Mouse (Mus musculus) stomach, postnatal 0 days (tissue): ENCODE data around the gene Psmd3. TPM values are rescaled to one million over a fixed set of nuclear protein-coding genes. Genes with fewer than 3 reads are reported as not detected.

Experiments
- ATAC-seq: fragments of 200-750 bp; cut with Nextera tagmentation; 2 replicates; pipeline ENCODE4 v1.8.0; 2017; ENCODE audit not compliant: low FRiP score, low TSS enrichment
- DNase-seq: peaks from one replicate; pipeline ENCODE4 v3.0.0-alpha.2; 2016; ENCODE audit warnings: low spot score
- H3K27ac ChIP-seq: fragments of 300-500 bp; sonication (generic); replicated peaks from 2 replicates; pipeline ENCODE4 v1.5.1; 2014; ENCODE audit warnings: mild to moderate bottlenecking, control low read depth
- H3K27me3 ChIP-seq: fragments of 300-500 bp; sonication (generic); 2 replicates; pipeline ENCODE4 v1.6.1; 2014; ENCODE audit warnings: low read length; ENCODE audit not compliant: control insufficient read depth, insufficient read depth
- H3K36me3 ChIP-seq: fragments of 300-500 bp; sonication (generic); 2 replicates; pipeline ENCODE4 v1.6.1; 2014; ENCODE audit warnings: low read length, mixed read lengths; ENCODE audit not compliant: control insufficient read depth, insufficient read depth
- H3K4me1 ChIP-seq: fragments of 300-500 bp; sonication (generic); replicated peaks from 2 replicates; pipeline ENCODE4 v1.6.1; 2014; ENCODE audit warnings: antibody characterized with exemption; ENCODE audit not compliant: control insufficient read depth, insufficient read depth
- H3K4me2 ChIP-seq: fragments of 300-500 bp; sonication (generic); replicated peaks from 2 replicates; pipeline ENCODE4 v1.6.1; 2014; ENCODE audit warnings: low read depth, mild to moderate bottlenecking, control low read depth, moderate library complexity
- H3K4me3 ChIP-seq: fragments of 300-500 bp; sonication (generic); 2 replicates; pipeline ENCODE4 v1.5.1; 2014; ENCODE audit warnings: low read depth, low read length, control low read depth
- H3K9ac ChIP-seq: fragments of 300-500 bp; sonication (generic); 2 replicates; pipeline ENCODE4 v1.6.1; 2014; ENCODE audit warnings: mild to moderate bottlenecking, low read length, control low read depth, mixed read lengths
- H3K9me3 ChIP-seq: fragments of 300-500 bp; sonication (generic); 2 replicates; pipeline ENCODE4 v1.6.1; 2016; ENCODE audit warnings: low read length; ENCODE audit not compliant: control insufficient read depth
- CTCF ChIP-seq: IDR thresholded peaks from 2 replicates; pipeline ENCODE4 v1.5.1; 2016; ENCODE audit warnings: antibody characterized with exemption, low read depth, mild to moderate bottlenecking, moderate library complexity
- EP300 ChIP-seq: optimal IDR thresholded peaks from 2 replicates; pipeline ENCODE3; 2016; ENCODE audit warnings: antibody characterized with exemption
- WGBS: fragments of 180-500 bp; shearing (Covaris S2); extraction: QIAGEN DNeasy Blood & Tissue Kit; methylation state at CpG from one replicate; pipeline ENCODE4 v1.1.7; 2014; 5-methylcytosine and 5-hydroxymethylcytosine counted together
- polyA plus RNA-seq: library from polyadenylated mRNA; unstranded; fragments of >200 nt; fragmentation: Nextera tagmentation; extraction: Ambion mirVana; gene quantifications from 2 replicates; pipeline ENCODE4 v1.2.1, GENCODE M21; 2015

The Psmd3 gene
- polyA plus RNA-seq, 1 experiment from 2014 or later = 120 TPM

GRCm38 (mm10) chr11:98713703-98714102 lies 31.3 kb downstream of the Psmd3 start:
- H3K27ac ChIP-seq = no peak overlapping the region
- no peak for ATAC-seq
- 80% methylated on average over 12 of the region's 12 CpGs for WGBS

GRCm38 (mm10) chr11:98715946-98716345 lies 33.6 kb downstream of the Psmd3 start:
- Histone ChIP-seq H3K4me3 (no peak overlapping the region), H3K9me3 (no peaks in the 10 kb centered on the region), H3K36me3 (peaks cover 13% of the 10 kb centered on the region), H3K4me1 (no peaks in the 10 kb centered on the region; the same call in 1 of the 2 replicates), H3K4me2 (no peak overlapping the region), H3K27me3 (no peaks in the 10 kb centered on the region), H3K27ac (no peak overlapping the region), H3K9ac (no peak overlapping the region)
- no peak for TF ChIP-seq EP300
- TF ChIP-seq CTCF = no peak
- 96% methylated on average over 9 of the region's 9 CpGs for WGBS
- ATAC-seq (no peak), DNase-seq (no peak)

More at GRCm38 (mm10) chr11:98713703-98714102, 31.3 kb downstream of the Psmd3 start:
- peaks cover 16% of the 10 kb centered on the region for H3K36me3 ChIP-seq
- H3K9ac ChIP-seq = no peak overlapping the region
- no peak for DNase-seq
- H3K4me1 ChIP-seq = 0 out of 2 replicates have a peak, but pooled peaks cover 3% of the 10 kb centered on the region
- TF ChIP-seq EP300 (no peak), CTCF (no peak)
- H3K9me3 ChIP-seq = no peaks in the 10 kb centered on the region
- H3K4me3 ChIP-seq = no peak overlapping the region
- H3K27me3 ChIP-seq = no peaks in the 10 kb centered on the region
- no peak overlapping the region for H3K4me2 ChIP-seq

GRCm38 (mm10) chr11:98717904-98718303 lies 35.5 kb downstream of the Psmd3 start:
- ATAC-seq (peak; percentile 40; the same call in 1 of the 2 replicates), DNase-seq (peak; percentile 77)
- no peaks in the 10 kb centered on the region; the same call in 1 of the 2 replicates for H3K4me1 ChIP-seq
- TF ChIP-seq CTCF (peak; percentile 90), EP300 (no peak)
- WGBS = 16% methylated on average over 13 of the region's 13 CpGs
- peak overlapping the region; percentile 53; the same call in 1 of the 2 replicates for H3K27ac ChIP-seq
- peaks cover 13% of the 10 kb centered on the region for H3K36me3 ChIP-seq
- H3K4me2 ChIP-seq = no peak overlapping the region; the same call in 1 of the 2 replicates
- no peaks in the 10 kb centered on the region for H3K27me3 ChIP-seq
- no peak overlapping the region for H3K4me3 ChIP-seq
- H3K9ac ChIP-seq = peak overlapping the region; percentile 23; the same call in 1 of the 2 replicates
- H3K9me3 ChIP-seq = no peaks in the 10 kb centered on the region

- Histone ChIP-seq H3K36me3 (peaks cover 10% of the 10 kb centered on the region; the same call in 1 of the 2 replicates), H3K4me3 (no peak overlapping the region), H3K9me3 (no peaks in the 10 kb centered on the region), H3K4me2 (no peak overlapping the region), H3K9ac (no peak overlapping the region), H3K27ac (peak overlapping the region; percentile 40; the same call in 1 of the 2 replicates), H3K27me3 (no peaks in the 10 kb centered on the region), H3K4me1 (no peaks in the 10 kb centered on the region; the same call in 1 of the 2 replicates)
- TF ChIP-seq CTCF = no peak
- no peak for TF ChIP-seq EP300
- ATAC-seq = no peak
- peak; percentile 19 for DNase-seq
- WGBS = 41% methylated on average over 2 of the region's 2 CpGs
Observed at GRCm38 (mm10) chr11:98720756-98721155, 38.4 kb downstream of the Psmd3 start.

- H3K4me1 ChIP-seq = no peaks in the 10 kb centered on the region; the same call in 1 of the 2 replicates
- TF ChIP-seq CTCF = peak; percentile 78
- TF ChIP-seq EP300 = no peak
- peak overlapping the region; percentile 23; the same call in 1 of the 2 replicates for H3K9ac ChIP-seq
- peaks cover 9% of the 10 kb centered on the region; the same call in 1 of the 2 replicates for H3K36me3 ChIP-seq
- H3K27me3 ChIP-seq = no peaks in the 10 kb centered on the region
- no peak overlapping the region for H3K4me2 ChIP-seq
- peak; percentile 53; the same call in 1 of the 2 replicates for ATAC-seq
- H3K27ac ChIP-seq = peak overlapping the region; percentile 73
- peak; percentile 57 for DNase-seq
- 46% methylated on average over 24 of the region's 24 CpGs for WGBS
- no peaks in the 10 kb centered on the region for H3K9me3 ChIP-seq
- no peak overlapping the region for H3K4me3 ChIP-seq
Observed at GRCm38 (mm10) chr11:98721458-98722226, 39.3 kb downstream of the Psmd3 start.

- WGBS = 67% methylated on average over 7 of the region's 7 CpGs
- Histone ChIP-seq H3K4me2 (no peak overlapping the region), H3K9me3 (no peaks in the 10 kb centered on the region), H3K4me3 (no peak overlapping the region), H3K27ac (no peak overlapping the region), H3K36me3 (peaks cover 9% of the 10 kb centered on the region; the same call in 1 of the 2 replicates), H3K4me1 (no peaks in the 10 kb centered on the region; the same call in 1 of the 2 replicates), H3K9ac (no peak overlapping the region), H3K27me3 (no peaks in the 10 kb centered on the region)
- DNase-seq = no peak
- TF ChIP-seq EP300 (no peak), CTCF (no peak)
- no peak for ATAC-seq
Observed at GRCm38 (mm10) chr11:98723098-98723497, 40.7 kb downstream of the Psmd3 start.
